Mouse (Mus musculus) common myeloid progenitor, adult 5-6 weeks (primary cell): ENCODE results near the gene Il20ra. TPM values are rescaled to one million over a fixed set of nuclear protein-coding genes. Genes with fewer than 3 reads are reported as not detected.
"Not testable (repeated sequence)": the region's sequence is repeated elsewhere in the genome, so short reads cannot be mapped to it uniquely, and the experiment has no call there.

Source experiments
- ATAC-seq: replicated peaks from 2 replicates; pipeline ENCODE4 v1.8.0; 2016; ENCODE audit warnings: low read depth, mild to moderate bottlenecking, moderate TSS enrichment, inconsistent platforms; ENCODE audit not compliant: poor library complexity, severe bottlenecking
- total RNA-seq: library from RNA; stranded (forward); fragments of 200-1000, 187-1606 nt; gene quantifications from 2 replicates; pipeline ENCODE4 v1.2.3, GENCODE M21; 2017

Il20ra gene
- 1.4 and 1.6 TPM in 2 replicates for total RNA-seq

DNA sequence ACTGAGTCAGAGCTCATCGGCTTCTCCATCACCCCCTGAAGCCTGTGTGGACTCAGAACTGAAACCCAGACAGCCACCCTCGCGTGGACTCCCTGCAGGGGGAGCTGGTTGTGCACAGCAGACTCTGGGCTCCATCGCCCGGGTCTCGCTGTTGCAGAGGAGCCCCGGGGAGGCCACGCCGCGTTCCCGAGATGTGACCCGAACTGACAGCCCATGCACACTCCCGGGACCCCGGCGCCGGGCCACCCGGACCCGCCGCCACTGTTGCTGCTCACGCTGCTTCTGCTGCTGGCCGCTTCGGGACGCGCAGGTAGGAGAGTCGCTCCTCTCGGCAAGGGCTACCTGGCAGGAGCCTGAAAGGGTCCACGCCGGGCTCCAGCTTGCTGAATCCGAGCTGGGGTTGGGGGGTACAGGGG lies at the start of gene Il20ra:
Il20ra (plus strand) TSS at position 150 of the 416 bp plus-strand sequence.
- peak; percentile 76 for ATAC-seq

DNA sequence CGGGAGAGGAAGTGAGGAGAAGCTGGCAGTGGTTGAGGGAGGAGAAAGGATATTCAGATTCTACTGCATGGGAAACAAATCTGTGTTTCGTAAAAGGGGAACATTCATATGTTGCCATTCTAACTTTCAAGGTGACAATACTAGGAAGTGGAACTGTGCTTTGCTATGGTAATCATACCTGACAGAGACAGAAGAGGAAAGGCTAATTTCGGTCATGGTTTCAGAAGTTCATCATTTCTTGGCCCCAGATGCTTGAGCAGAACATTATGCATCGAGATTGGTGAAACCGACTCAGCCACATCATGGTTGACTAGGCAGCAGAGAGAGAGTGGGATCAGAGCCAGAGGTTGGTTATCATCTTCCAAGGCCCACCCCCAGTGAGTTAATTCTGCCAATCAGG lies 43.4 kb upstream of the Il20ra start:
- 0 out of 2 replicates have a peak, but pooled peaks have one; percentile 20 for ATAC-seq

- ATAC-seq = peak; percentile 89
These were observed 40.4 kb upstream of the Il20ra start for GRCm38 (mm10) chr10:19672015-19672414.

GRCm38 (mm10) chr10:19673146-19673545 lies 39.2 kb upstream of the Il20ra start:
- peak; percentile 55 for ATAC-seq

DNA sequence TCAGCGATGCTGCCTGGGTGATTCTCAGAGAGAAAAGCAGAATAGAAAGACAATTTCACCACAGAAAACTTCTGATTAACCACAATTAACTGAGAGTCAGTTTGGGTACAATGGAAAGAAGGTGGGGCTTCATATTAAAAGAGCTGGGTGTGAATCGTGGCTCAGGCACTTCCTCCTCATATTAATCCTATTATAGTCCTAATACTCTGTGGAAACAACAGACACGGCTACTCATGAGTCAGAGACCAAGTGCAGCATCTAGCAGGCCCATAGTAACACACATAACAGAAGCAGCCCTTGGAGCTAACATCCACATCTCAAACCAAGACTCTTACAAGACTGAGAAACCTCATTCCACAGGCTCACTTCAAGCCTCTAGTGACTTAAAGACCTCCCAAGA lies 24.7 kb upstream of the Il20ra start:
- ATAC-seq = peak; percentile 26; the same call in 1 of the 2 replicates

- ATAC-seq = no peak
These were observed 21.1 kb upstream of the Il20ra start for GRCm38 (mm10) chr10:19691287-19691686.

DNA sequence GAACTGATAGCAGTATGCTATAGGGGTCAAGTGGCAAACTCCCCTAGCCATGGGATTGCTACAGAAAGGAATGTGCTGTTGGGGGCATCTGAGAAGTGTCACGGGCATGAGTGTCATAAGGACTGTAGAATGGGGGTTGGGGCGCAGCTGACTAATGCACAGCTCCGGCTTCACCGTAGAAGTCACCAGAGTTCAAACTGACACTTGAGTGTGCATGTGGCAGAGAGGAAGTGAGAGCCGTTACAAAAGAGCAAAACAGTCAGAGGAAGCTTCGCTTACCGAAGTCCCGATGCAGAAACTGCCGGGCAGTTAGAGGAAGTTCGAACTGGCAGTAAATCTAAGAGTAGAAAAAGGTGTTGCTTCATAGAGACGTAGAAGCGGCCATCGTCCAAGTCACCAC lies 20.6 kb upstream of the Il20ra start:
- peak; percentile 84 for ATAC-seq

- no peak for ATAC-seq
These were observed 20.0 kb upstream of the Il20ra start for GRCm38 (mm10) chr10:19692332-19692731.

- ATAC-seq = peak; percentile 73
These were observed 19.4 kb upstream of the Il20ra start for GRCm38 (mm10) chr10:19692988-19693387.

DNA sequence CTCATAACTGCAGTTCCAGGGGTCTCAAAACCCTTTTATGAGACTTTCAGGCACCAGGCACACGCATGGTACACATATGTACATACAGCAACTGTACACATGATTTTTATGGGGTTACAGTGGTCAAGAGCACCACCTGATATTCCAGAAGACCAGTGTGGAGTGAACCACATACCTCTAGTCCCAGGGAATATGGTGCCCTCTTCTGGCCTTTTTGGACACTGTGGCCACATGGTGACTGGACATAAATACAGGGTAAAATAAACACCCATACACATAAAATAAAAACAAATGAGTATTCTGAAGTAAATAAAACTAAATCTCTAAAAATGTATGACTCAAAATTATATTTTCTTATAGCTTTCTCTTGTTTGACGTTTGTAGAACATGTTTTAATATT lies 18.7 kb upstream of the Il20ra start:
- ATAC-seq = no peak

DNA sequence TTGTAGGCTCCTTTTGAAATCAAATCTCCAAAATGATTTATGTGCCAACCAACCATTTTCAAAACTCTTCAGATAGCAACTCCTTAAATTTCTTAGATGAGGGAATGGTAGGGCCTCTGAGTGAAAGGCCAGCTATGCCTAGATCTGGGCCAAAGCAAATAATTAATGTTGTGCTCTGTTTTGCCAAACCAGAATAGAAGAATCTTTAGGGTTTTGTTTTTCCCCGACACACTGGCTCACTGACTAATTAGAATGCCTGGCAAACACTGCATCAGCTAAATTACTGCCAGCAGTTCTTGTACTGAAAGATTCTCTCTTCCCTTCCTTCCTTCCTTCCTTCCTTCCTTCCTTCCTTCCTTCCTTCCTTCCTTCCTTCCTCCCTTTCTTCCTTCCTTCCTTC lies 13.0 kb upstream of the Il20ra start:
- no peak for ATAC-seq

DNA sequence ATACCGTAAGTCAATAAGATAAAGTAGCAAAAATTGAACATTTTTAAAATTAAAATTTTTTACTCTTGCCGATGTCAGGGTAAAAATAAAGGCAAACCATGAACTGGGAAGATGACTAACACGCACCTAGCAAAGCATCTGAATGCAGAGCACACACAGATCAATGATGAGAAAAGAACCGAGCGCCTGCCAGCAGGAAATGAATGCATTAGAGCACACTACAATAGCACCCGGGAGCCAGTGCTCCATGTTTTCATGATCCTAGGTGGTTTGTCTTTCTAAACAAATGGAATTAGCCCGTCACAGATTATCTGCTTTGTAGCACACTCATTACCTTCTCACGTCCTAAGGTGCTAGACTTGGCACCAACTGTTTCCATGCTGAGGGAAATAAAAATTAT lies 7.9 kb upstream of the Il20ra start:
- no peak for ATAC-seq

DNA sequence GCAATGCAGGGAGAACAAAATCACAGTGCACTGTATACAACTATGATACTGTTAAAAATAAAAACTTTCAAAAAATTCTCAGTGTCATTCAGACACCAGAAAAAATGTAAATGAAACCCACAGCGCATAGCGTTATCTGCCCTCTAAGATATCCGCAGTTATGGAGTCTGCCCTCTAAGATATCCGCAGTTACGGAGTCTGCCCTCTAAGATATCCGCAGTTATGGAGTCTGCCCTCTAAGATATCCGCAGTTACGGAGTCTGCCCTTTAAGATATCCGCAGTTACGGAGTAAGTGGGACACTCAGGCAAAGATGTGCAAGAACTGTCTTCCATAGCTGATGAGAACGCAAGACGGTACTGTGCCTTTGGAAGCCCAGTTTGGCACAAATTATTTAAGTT lies 4.6 kb upstream of the Il20ra start:
- no peak for ATAC-seq

DNA sequence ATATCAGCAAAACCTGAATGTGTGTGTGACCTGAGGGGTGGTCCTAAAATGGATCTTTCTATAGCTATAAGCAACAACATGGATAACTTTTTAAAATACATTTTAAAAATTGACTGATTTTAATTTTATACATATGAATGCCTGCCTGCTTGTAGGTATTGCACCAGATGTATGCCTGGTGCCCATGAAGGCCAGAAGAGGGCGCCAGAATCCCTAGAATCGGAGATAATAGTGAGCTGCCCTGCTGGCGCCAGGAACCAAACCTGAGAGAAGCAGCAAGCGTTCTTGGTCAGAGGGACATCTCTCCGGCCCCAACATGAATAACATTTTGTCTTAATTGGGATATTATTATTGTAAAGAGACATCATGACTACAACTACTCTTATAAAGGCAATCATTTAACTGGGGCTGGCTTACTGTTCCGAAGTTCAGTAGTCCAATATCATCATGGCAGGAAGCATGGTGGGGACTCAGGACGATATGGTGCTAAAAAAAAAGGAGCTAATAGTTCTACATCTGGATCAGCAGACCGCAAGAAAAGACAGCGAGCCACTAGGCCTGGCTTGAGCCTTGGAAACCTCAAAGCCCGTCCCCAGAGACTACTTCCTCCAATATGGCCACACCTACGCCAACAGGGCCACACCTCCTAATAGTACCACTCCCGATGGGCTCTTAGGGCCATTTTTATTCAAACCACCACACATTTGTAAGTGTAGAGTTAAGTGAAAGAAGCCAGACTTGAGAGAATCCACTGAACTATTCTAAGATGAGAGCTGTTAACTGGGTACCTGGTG lies 3.9 kb upstream of the Il20ra start:
- 0 out of 2 replicates have a peak, but pooled peaks have one; percentile 47 for ATAC-seq

DNA sequence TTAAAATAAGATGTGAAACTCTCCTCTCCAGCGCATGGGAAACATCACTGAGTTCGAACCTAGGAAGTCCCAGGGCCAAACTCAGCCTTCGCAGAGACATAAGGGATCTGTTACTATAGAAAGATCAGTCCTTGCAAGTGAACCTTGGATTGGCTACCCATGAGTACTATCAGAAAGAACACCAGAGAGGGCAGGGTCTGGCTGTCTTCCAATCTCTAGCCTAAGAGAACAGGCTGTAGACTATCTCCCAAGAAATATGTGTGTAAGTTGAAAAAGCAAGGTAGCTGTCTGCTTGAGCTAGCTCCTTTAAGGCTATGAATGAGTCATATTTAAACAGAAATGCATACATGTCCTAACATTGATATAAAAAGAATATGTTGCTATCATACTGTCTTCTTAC lies 1.4 kb upstream of the Il20ra start:
- peak; percentile 36; the same call in 1 of the 2 replicates for ATAC-seq

DNA sequence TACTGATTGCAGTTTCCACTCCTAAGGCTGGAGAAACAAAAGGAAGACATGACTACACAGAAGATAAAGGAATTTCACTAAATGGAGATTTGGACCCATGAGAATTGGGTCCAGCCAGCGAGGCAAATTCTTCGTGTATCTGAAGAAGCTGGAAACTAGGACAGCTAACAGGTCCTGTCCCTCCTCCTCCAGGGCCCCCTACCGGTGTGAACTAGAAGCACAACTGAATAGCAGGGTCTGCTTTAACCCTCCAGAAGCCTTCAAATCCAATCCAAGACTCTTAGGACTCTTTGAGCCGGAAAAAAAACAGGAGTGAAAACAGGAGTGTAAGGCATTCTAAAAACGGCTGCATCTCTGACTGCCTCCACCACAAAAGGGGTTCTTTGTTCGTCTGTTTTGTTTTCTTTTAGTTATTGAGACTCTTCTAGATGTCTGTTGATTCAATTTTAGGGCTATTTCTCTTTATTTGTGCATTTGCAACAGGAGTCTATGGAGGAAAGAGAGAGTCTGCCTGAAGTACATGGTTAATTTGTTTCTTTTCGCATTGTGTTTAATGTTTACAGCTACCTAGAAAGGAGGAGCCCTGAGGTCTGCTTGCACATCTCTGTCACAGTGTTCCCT lies 709 bp upstream of the Il20ra start:
- ATAC-seq = no peak

GRCm38 (mm10) chr10:19718627-19719026 lies 6.3 kb downstream of the Il20ra start:
- peak; percentile 81 for ATAC-seq

GRCm38 (mm10) chr10:19722320-19722719 lies 9.9 kb downstream of the Il20ra start:
- ATAC-seq = no peak

DNA sequence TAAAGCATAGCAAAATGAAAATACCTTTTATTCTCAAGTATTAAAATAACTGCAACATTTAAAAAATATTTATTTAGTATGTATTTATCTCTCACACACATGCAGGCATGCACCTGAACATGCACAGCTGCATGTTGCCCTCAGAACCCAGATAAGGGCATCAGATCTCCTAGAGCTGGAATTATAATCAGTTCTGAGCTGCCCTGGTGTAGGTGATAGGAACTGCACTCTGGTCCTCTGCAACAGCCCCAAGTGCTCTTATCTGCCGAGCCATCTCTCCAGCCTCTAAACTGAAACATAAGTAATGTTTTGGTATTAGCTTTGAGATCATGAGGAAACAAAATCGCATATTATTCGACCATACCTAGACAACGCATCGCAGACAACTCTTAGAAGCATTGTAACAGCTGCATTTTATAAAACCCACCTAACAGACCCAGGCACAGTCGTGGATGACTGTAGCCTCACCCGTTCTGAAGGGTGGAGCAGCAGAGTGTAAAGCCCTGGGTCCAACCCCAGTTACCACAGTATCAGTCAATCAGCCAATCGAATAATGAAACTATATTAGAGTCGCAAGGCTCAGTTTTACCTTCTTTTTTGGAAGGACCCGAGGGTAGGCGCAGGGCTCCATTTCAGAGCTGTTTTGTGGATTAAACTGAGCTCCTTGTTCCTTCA lies 11.9 kb downstream of the Il20ra start:
- peak; percentile 68; the same call in 1 of the 2 replicates for ATAC-seq

DNA sequence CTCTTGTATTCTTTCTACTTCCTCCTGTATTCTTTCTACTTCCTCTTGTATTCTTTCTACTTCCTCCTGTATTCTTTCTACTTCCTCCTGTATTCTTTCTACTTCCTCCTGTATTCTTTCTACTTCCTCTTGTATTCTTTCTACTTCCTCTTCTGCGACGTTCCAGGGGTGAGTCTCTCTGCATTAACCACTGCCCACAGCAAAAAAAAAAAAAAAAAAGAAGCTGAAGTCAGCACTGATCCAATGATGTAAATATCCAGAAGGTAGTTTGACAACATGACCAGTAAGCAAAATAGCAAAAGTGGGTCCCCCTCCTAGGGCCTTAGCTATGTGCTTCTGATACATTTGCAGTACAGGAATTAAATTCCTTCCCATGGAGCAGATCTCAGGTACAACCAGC lies 26.1 kb downstream of the Il20ra start:
- ATAC-seq = not testable (repeated sequence)

DNA sequence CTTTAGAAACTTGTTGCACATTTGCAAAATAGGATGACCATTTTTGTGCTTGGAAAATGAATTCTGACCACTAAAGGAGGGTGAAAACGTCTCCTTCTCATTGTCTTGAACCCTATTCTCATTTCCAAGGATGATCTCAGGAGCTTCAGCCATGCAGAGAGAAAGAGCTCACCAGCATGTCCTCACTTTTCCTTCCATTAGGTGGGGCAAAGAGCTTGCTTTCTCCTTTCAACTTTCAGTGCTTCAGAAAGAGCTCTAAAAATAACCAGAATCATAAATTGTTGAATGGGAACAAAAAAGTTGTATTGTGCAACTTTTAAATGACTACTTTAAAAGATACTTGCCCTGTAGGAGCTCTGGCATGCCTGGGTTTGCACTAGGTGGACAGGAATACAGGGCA lies 33.3 kb downstream of the Il20ra start:
- ATAC-seq = peak; percentile 46; the same call in 1 of the 2 replicates
